Mouse (Mus musculus) heart, embryonic 14.5 days (tissue): Measurements from ENCODE around the gene Dgcr2. TPM values are rescaled to one million over a fixed set of nuclear protein-coding genes. Genes with fewer than 3 reads are reported as not detected.
A peak's percentile ranks its signal among the peaks of the same experiment; 100 is the strongest.

ENCODE experiments used
- ATAC-seq: fragments of 200-750 bp; cut with Nextera tagmentation; 2 replicates; pipeline ENCODE4 v1.8.0; 2017; ENCODE audit warnings: low read depth, moderate TSS enrichment; ENCODE audit not compliant: insufficient number of reproducible peaks, insufficient read depth, low FRiP score
- H3K27ac ChIP-seq, 2 experiments: fragments of 200-500 bp in 1 of 2; fragments of 300-500 bp in 1 of 2; sonication (generic) in 1 of 2; replicated peaks in 1 of 2; 2 replicates each; pipeline ENCODE4 v1.5.1; 2012 to 2014; ENCODE audit warnings: low read depth in 2 of 2, low read length in 2 of 2, control low read depth in 1 of 2, mild to moderate bottlenecking in 1 of 2, mixed read lengths in 1 of 2; ENCODE audit not compliant: control insufficient read depth in 1 of 2, insufficient read depth in 1 of 2
- H3K27me3 ChIP-seq: fragments of 300-500 bp; sonication (generic); 2 replicates; pipeline ENCODE4 v1.6.1; 2014; ENCODE audit warnings: mild to moderate bottlenecking, low read length, control low read depth; ENCODE audit not compliant: control insufficient read depth, insufficient read depth
- H3K36me3 ChIP-seq: fragments of 300-500 bp; sonication (generic); 2 replicates; pipeline ENCODE4 v1.6.1; 2014; ENCODE audit warnings: mild to moderate bottlenecking, control low read depth, low read length, mixed read lengths; ENCODE audit not compliant: control insufficient read depth, insufficient read depth
- H3K4me1 ChIP-seq, 2 experiments: fragments of 200-500 bp in 1 of 2; fragments of 300-500 bp in 1 of 2; sonication (generic) in 1 of 2; 2 replicates each; pipeline ENCODE4 v1.6.1; 2012 to 2014; ENCODE audit warnings: low read length in 2 of 2, control low read depth in 1 of 2, mixed read lengths in 1 of 2; ENCODE audit not compliant: control insufficient read depth in 2 of 2, insufficient read depth in 2 of 2
- H3K4me2 ChIP-seq: fragments of 300-500 bp; sonication (generic); 2 replicates; pipeline ENCODE4 v1.6.1; 2014; ENCODE audit warnings: mild to moderate bottlenecking, low read length
- H3K4me3 ChIP-seq, 2 experiments: fragments of 200-500 bp in 1 of 2; fragments of 300-500 bp in 1 of 2; sonication (generic) in 1 of 2; 2 replicates each; pipeline ENCODE4 v1.5.1; 2012 to 2014; ENCODE audit warnings: low read length in 2 of 2, mild to moderate bottlenecking in 2 of 2, control low read depth in 1 of 2, low read depth in 1 of 2, moderate library complexity in 1 of 2; ENCODE audit not compliant: control insufficient read depth in 1 of 2, insufficient read depth in 1 of 2
- H3K9ac ChIP-seq: fragments of 300-500 bp; sonication (generic); 2 replicates; pipeline ENCODE4 v1.6.1; 2014; ENCODE audit warnings: mild to moderate bottlenecking, low read length
- H3K9me3 ChIP-seq: fragments of 300-500 bp; sonication (generic); 2 replicates; pipeline ENCODE4 v1.6.1; 2016; ENCODE audit warnings: low read length, control low read depth; ENCODE audit not compliant: control insufficient read depth
- WGBS: fragments of 180-500 bp; shearing (Covaris S2); extraction: QIAGEN DNeasy Blood & Tissue Kit; methylation state at CpG from one replicate; pipeline ENCODE4 v1.1.7; 2014; 5-methylcytosine and 5-hydroxymethylcytosine counted together
- polyA plus RNA-seq: library from polyadenylated mRNA; unstranded; fragments of >200 nt; fragmentation: Nextera tagmentation; extraction: Ambion mirVana; gene quantifications from 2 replicates; pipeline ENCODE4 v1.2.1, GENCODE M21; 2014

The Dgcr2 gene
- polyA plus RNA-seq, 1 experiment from 2014 or later = 49.7 TPM

GRCm38 (mm10) chr16:17833681-17834399, 64.5 kb downstream of the Dgcr2 start:
- Histone ChIP-seq H3K27ac (no peak overlapping the region), H3K9me3 (no peaks in the 10 kb centered on the region), H3K4me1 (peaks cover 2 to 7% of the 10 kb centered on the region in 2 experiments; a peak in 2 of 4 replicates), H3K4me2 (peak overlapping the region; percentile 99), H3K27me3 (peaks cover 76% of the 10 kb centered on the region), H3K36me3 (no peaks in the 10 kb centered on the region), H3K4me3 (peak overlapping the region; percentile 47 to 61), H3K9ac (peak overlapping the region; percentile 69)
- no peak for ATAC-seq
- WGBS = 0% methylated on average over 60 of the region's 103 CpGs

- Histone ChIP-seq H3K4me2 (peak overlapping the region; percentile 99), H3K9me3 (no peaks in the 10 kb centered on the region), H3K4me3 (peak overlapping the region; percentile 47 to 61), H3K9ac (peak overlapping the region; percentile 69), H3K27ac (no peak overlapping the region), H3K4me1 (peaks cover 2 to 7% of the 10 kb centered on the region in 2 experiments; a peak in 2 of 4 replicates), H3K36me3 (no peaks in the 10 kb centered on the region), H3K27me3 (peaks cover 76% of the 10 kb centered on the region)
- no peak for ATAC-seq
- WGBS = 1% methylated on average over 37 of the region's 37 CpGs
Observed at GRCm38 (mm10) chr16:17833321-17833680, 65.1 kb downstream of the Dgcr2 start.

GRCm38 (mm10) chr16:17832821-17833220, 65.5 kb downstream of the Dgcr2 start, which contains the start of gene B830017H08Rik:
B830017H08Rik (plus strand) TSS chr16:17833121.
- no peak for ATAC-seq

DNA sequence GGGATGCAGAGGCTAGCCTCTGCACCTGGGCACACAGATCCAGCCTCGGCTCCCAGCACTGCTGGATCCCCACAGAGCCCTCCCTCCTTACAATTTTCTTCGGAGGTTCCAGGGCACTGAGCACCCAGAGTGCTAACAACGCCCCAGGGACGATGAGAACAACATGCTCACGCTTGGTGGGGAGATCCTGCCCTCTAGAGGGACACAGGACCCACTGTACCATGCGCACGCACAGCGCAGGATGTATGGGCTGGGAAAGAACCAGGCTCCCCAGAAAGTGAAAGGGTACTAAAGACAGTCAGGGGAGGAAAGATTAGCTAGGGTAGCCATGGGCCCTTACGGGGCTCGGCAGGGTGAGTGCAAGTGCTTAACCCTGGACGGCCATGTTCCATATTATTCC, 66.6 kb downstream of the Dgcr2 start:
- Histone ChIP-seq H3K36me3 (no peaks in the 10 kb centered on the region), H3K4me3 (no peak overlapping the region), H3K4me1 (peaks cover 2 to 7% of the 10 kb centered on the region in 2 experiments; a peak in 2 of 4 replicates), H3K4me2 (no peak overlapping the region), H3K27me3 (peaks cover 75% of the 10 kb centered on the region), H3K9ac (no peak overlapping the region), H3K9me3 (no peaks in the 10 kb centered on the region), H3K27ac (no peak overlapping the region)
- ATAC-seq = no peak
- WGBS = 17% methylated on average over 11 of the region's 11 CpGs

More at GRCm38 (mm10) chr16:17832821-17833220, 65.5 kb downstream of the Dgcr2 start, which contains the start of gene B830017H08Rik:
- Histone ChIP-seq H3K9me3 (no peaks in the 10 kb centered on the region), H3K27ac (no peak within 1 kb of the TSS), H3K9ac (peak within 1 kb of the TSS; percentile 69), H3K36me3 (no peaks in the 10 kb centered on the region), H3K4me2 (peak within 1 kb of the TSS; percentile 99), H3K27me3 (peaks cover 76% of the 10 kb centered on the region), H3K4me3 (peak within 1 kb of the TSS; percentile 47 to 61), H3K4me1 (peaks cover 2 to 7% of the 10 kb centered on the region in 2 experiments; a peak in 2 of 4 replicates)
- WGBS = 29% methylated on average over 7 of the region's 7 CpGs

DNA sequence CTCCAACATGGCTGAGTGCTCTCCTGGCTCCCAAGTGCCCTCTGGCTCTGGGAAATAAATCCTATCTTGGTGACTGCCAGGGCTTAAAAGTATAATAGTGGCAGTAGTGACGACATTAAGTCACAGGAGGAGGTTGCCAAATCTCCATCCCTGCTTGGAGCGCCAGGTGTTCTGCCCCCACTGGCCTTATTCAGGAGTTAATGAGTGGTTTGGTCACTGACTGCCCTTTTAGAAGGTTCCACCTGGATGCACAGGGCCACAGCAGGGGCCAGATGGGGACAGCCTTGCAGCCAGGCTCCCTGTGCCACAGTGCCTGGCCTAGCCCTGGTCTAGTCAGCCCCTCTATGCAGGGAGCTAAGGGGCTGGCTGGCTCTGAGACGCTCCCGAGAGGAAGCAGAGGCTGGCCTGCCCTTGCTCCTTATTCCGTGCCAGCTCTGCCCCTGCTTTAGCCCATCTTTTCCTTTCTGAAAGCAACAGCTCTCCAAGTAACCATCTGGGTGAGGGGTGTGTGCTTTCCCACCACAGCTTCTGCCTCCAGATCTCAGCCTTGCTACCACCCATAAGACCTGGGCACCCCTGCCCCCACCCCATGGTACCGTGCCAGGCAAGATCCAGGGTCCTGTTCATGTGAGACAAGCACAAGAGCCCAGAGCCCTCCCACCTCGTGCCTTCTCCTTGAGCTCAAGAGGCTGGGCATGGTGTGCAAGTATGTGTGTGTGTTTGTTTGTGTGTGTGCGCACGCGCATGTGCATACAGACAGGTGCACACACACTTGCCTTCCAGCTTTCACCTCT, 67.8 kb downstream of the Dgcr2 start:
- ATAC-seq = no peak
- Histone ChIP-seq H3K36me3 (no peaks in the 10 kb centered on the region), H3K4me1 (peaks cover 2 to 7% of the 10 kb centered on the region in 2 experiments; a peak in 2 of 4 replicates), H3K27ac (no peak overlapping the region), H3K9ac (no peak overlapping the region), H3K4me2 (no peak overlapping the region), H3K9me3 (no peaks in the 10 kb centered on the region), H3K27me3 (peaks cover 66% of the 10 kb centered on the region), H3K4me3 (no peak overlapping the region)
- 72% methylated on average over 10 of the region's 10 CpGs for WGBS

GRCm38 (mm10) chr16:17828867-17829266, 69.5 kb downstream of the Dgcr2 start:
- 82% methylated on average over 3 of the region's 3 CpGs for WGBS
- ATAC-seq = no peak

GRCm38 (mm10) chr16:17828229-17828628, 70.1 kb downstream of the Dgcr2 start:
- ATAC-seq = no peak
- Histone ChIP-seq H3K4me2 (no peak overlapping the region), H3K9ac (no peak overlapping the region), H3K27ac (no peak overlapping the region), H3K27me3 (peaks cover 43% of the 10 kb centered on the region), H3K4me1 (peaks cover 0 to 3% of the 10 kb centered on the region in 2 experiments; a peak in 1 of 4 replicates), H3K36me3 (no peaks in the 10 kb centered on the region), H3K9me3 (no peaks in the 10 kb centered on the region), H3K4me3 (no peak overlapping the region)
- 79% methylated on average over 2 of the region's 2 CpGs for WGBS

More at GRCm38 (mm10) chr16:17828867-17829266, 69.5 kb downstream of the Dgcr2 start:
- Histone ChIP-seq H3K4me1 (peaks cover 0 to 4% of the 10 kb centered on the region in 2 experiments; a peak in 2 of 4 replicates), H3K36me3 (no peaks in the 10 kb centered on the region), H3K4me3 (no peak overlapping the region), H3K27ac (no peak overlapping the region), H3K4me2 (no peak overlapping the region), H3K27me3 (peaks cover 49% of the 10 kb centered on the region), H3K9me3 (no peaks in the 10 kb centered on the region), H3K9ac (no peak overlapping the region)
